Mouse (Mus musculus) liver, adult 2 months (tissue): ENCODE measurements at regions not wholly inside any gene's neighbourhood (a gene's known extent, or its start where the extent isn't known, plus 50 kb on each side); places are given as distances from the start of the nearest gene placed in this dataset.

ENCODE experiments used
- CTCF ChIP-seq: fragments of 200-500 bp; IDR thresholded peaks from 2 replicates; pipeline ENCODE4 v1.5.1; 2011; ENCODE audit warnings: low read depth, low read length, control low read depth
- POLR2A ChIP-seq: fragments of 200-500 bp; IDR thresholded peaks from 2 replicates; pipeline ENCODE4 v1.6.1; 2011; ENCODE audit warnings: low read length, control low read depth; ENCODE audit not compliant: insufficient read depth; ENCODE audit errors: extremely low read depth

- no peak for TF ChIP-seq CTCF
- TF ChIP-seq POLR2A: no peak
Measured at GRCm38 (mm10) chr1:91709244-91709600, 92.0 kb upstream of the Twist2 start.
